Mouse (Mus musculus) hindbrain, embryonic 16.5 days (tissue): ENCODE results near the gene Zfp804b. TPM values are rescaled to one million over a fixed set of nuclear protein-coding genes. Genes with fewer than 3 reads are reported as not detected.

Source experiments
- ATAC-seq: fragments of 200-750 bp; cut with Nextera tagmentation; 2 replicates; pipeline ENCODE4 v1.8.0; 2017; ENCODE audit warnings: moderate TSS enrichment, moderate library complexity
- H3K27ac ChIP-seq: fragments of 300-500 bp; sonication (generic); 2 replicates; pipeline ENCODE4 v1.5.1; 2014; ENCODE audit warnings: low read depth, mild to moderate bottlenecking, control low read depth, low read length, moderate library complexity
- H3K27me3 ChIP-seq: fragments of 300-500 bp; sonication (generic); replicated peaks from 2 replicates; pipeline ENCODE4 v1.6.1; 2014; ENCODE audit warnings: low read length; ENCODE audit not compliant: control insufficient read depth, insufficient read depth
- H3K36me3 ChIP-seq: fragments of 300-500 bp; sonication (generic); 2 replicates; pipeline ENCODE4 v1.6.1; 2014; ENCODE audit warnings: mild to moderate bottlenecking, low read length, moderate library complexity, mixed read lengths; ENCODE audit not compliant: control insufficient read depth, insufficient read depth
- H3K4me1 ChIP-seq: fragments of 300-500 bp; sonication (generic); 2 replicates; pipeline ENCODE4 v1.6.1; 2014; ENCODE audit warnings: low read depth, low read length; ENCODE audit not compliant: control insufficient read depth, insufficient read depth
- H3K4me2 ChIP-seq: fragments of 300-500 bp; sonication (generic); 2 replicates; pipeline ENCODE4 v1.6.1; 2014; ENCODE audit warnings: mild to moderate bottlenecking, low read length, control low read depth, moderate library complexity
- H3K4me3 ChIP-seq: fragments of 300-500 bp; sonication (generic); 2 replicates; pipeline ENCODE4 v1.5.1; 2014; ENCODE audit warnings: mild to moderate bottlenecking, low read length, control low read depth, moderate library complexity
- H3K9ac ChIP-seq: fragments of 300-500 bp; sonication (generic); 2 replicates; pipeline ENCODE4 v1.6.1; 2014; ENCODE audit warnings: low read depth, mild to moderate bottlenecking, control low read depth, low read length, moderate library complexity
- H3K9me3 ChIP-seq: fragments of 300-500 bp; sonication (generic); 2 replicates; pipeline ENCODE4 v1.6.1; 2014; ENCODE audit warnings: mild to moderate bottlenecking, low read length, moderate library complexity; ENCODE audit not compliant: control insufficient read depth
- WGBS: fragments of 180-500 bp; shearing (Covaris S2); extraction: QIAGEN DNeasy Blood & Tissue Kit; methylation state at CpG from one replicate; pipeline ENCODE4 v1.1.7; 2014; 5-methylcytosine and 5-hydroxymethylcytosine counted together
- polyA plus RNA-seq: library from polyadenylated mRNA; unstranded; fragments of >200 nt; fragmentation: Nextera tagmentation; extraction: Ambion mirVana; gene quantifications from 2 replicates; pipeline ENCODE4 v1.2.1, GENCODE M21; 2015

Gene Zfp804b
- polyA plus RNA-seq, 1 experiment from 2014 or later, result 3.6 TPM

DNA sequence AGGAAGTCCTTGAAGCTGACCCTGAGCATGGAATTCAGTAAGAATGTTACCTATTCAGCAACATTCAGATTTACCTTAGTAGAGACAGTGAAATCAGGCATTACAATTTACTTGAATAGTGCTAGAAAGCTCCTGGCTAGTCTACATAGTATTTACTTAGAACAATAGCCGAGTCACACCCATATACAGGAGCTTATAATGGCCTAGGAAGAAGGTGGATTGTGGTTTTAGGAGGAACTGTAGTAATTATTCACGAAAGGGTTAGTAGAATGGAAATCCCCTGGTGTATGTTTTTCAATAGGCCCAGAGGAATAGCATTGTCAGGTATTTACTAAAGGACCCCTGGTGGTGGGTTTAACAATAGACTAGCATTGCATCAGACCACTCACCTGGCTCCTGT lies 549.2 kb downstream of the Zfp804b start:
- no peak overlapping the region for H3K9ac ChIP-seq
- H3K4me3 ChIP-seq, result no peak overlapping the region
- no peaks in the 10 kb centered on the region for H3K36me3 ChIP-seq
- 69% methylated on average over 2 of the region's 2 CpGs for WGBS
- no peaks in the 10 kb centered on the region for H3K4me1 ChIP-seq
- no peak for ATAC-seq
- H3K27me3 ChIP-seq, result no peaks in the 10 kb centered on the region
- no peak overlapping the region for H3K4me2 ChIP-seq
- H3K27ac ChIP-seq, result no peak overlapping the region
- H3K9me3 ChIP-seq, result no peaks in the 10 kb centered on the region

GRCm38 (mm10) chr5:6769357-6769892 lies 575.1 kb downstream of the Zfp804b start:
- Histone ChIP-seq H3K4me1 (no peaks in the 10 kb centered on the region), H3K27ac (no peak overlapping the region), H3K36me3 (no peaks in the 10 kb centered on the region), H3K4me2 (no peak overlapping the region), H3K27me3 (no peaks in the 10 kb centered on the region), H3K9ac (no peak overlapping the region), H3K9me3 (no peaks in the 10 kb centered on the region), H3K4me3 (no peak overlapping the region)
- WGBS, result 70% methylated on average over 6 of the region's 6 CpGs
- ATAC-seq, result peak; percentile 37

Other genes with a start within 250 kb of the Zfp804b start
- gene Tex47, start 40.6 kb downstream of the Zfp804b start, polyA plus RNA-seq, result 0.41 and 0.85 TPM in 2 replicates